Mouse (Mus musculus) liver, embryonic 14.5 days (tissue): ENCODE data around the gene Rabggtb.

Experiments
- CTCF ChIP-seq: IDR thresholded peaks from 2 replicates; pipeline ENCODE4 v1.5.1; 2016; ENCODE audit warnings: antibody characterized with exemption, low read depth, control low read depth
- EP300 ChIP-seq: IDR thresholded peaks from 2 replicates; pipeline ENCODE4 v1.6.1; 2016; ENCODE audit warnings: antibody characterized with exemption, low read depth

DNA sequence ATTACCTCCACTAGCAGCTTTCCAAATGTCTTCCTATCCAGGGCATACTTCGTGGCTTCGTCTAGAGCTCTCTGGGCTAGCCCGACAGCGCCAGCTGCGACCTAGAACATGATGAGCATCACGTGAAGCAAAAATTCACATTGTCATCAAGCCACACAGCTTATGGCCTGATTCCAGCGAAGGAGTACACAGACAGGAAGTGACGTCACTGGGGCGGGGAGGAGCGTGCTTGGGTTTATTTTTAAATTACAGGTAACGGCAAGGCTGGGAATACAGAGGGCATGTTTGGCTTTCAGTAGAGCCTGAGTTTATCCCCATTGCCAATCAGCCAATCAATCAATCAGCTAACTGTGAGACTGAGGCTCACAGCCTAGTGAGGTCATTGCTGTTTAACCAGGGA is 16.7 kb upstream of the Rabggtb start:
- TF ChIP-seq EP300 (no peak), CTCF (no peak)
